Mouse (Mus musculus) cerebellum, adult (tissue): Measurements from ENCODE around the gene Ropn1l.

Experiments
- ATAC-seq: cut with Nextera tagmentation; 2 replicates; pipeline ENCODE4 v1.9.2; 2017; ENCODE audit warnings: mild to moderate bottlenecking, moderate library complexity, mixed read lengths; ENCODE audit not compliant: insufficient number of reproducible peaks, low FRiP score, low TSS enrichment

Ropn1l gene

GRCm38 (mm10) chr15:31413662-31414061 is 39.9 kb downstream of the Ropn1l start:
- ATAC-seq: no peak

GRCm38 (mm10) chr15:31412933-31413332 is 40.6 kb downstream of the Ropn1l start:
- ATAC-seq: no peak

DNA sequence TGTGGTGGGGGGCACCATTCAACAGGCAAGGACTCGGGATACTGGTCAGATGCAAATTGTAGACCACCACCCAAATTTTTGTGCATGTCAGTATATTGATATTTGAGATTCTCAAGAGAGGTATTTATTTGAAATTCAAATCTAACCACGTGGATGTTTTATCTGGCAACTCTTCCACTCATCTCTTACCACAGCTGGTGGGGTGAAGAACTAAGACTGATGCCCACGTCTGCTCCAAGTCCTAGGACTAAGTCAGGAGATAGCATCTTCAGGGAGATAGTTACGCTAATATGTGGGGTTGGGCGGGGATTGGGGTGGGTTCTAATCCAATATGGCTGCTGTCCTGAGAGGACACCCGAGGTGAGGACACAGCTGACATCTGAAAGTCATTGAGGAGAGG is 41.1 kb downstream of the Ropn1l start:
- no peak for ATAC-seq

DNA sequence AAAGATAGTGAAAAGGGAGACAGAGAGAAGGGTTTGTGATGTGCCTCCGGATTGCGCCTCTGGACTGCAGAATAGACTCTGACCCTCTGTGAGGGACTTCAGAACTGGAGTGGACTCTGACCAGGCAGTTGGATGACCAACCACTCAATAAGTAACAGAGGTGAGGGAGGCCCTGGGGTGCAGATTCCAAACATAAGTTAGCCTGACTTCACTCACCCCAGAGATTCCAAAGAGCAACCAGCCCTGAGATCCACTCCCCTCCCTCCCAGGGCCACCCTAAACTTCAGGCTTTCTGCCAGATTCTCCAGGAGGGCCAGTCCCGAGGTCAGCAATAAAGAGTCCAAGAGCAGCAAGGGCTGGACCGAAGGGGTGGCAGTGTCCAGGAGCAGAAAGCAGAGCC is 46.0 kb downstream of the Ropn1l start:
- ATAC-seq: no peak

DNA sequence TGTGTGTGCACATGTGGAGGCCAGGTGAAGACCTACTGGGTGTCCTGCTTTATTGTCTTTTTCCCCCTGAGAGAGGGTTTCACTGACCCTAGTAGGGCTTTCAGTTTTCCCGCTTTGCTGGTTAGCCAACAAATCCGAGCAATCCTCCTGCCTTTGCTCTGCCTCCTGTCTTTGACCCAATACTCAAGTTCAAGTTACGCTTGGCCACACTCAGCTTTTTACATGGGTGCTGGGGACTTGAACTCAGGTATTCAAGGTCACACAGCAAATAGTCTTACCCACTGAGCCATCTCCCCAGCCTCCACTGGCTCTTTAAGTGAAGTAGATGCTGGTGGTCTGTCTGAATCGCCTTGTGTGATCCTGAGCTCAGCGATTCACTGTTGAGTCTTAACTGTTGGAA is 46.7 kb downstream of the Ropn1l start:
- no peak for ATAC-seq

GRCm38 (mm10) chr15:31404346-31404745 is 49.2 kb downstream of the Ropn1l start:
- ATAC-seq: no peak

- ATAC-seq: no peak
These were observed 51.2 kb downstream of the Ropn1l start for GRCm38 (mm10) chr15:31402200-31402892.

- ATAC-seq: no peak
These were observed 52.6 kb downstream of the Ropn1l start for GRCm38 (mm10) chr15:31400974-31401373.

- ATAC-seq: no peak
These were observed 54.8 kb downstream of the Ropn1l start for GRCm38 (mm10) chr15:31398769-31399168.

DNA sequence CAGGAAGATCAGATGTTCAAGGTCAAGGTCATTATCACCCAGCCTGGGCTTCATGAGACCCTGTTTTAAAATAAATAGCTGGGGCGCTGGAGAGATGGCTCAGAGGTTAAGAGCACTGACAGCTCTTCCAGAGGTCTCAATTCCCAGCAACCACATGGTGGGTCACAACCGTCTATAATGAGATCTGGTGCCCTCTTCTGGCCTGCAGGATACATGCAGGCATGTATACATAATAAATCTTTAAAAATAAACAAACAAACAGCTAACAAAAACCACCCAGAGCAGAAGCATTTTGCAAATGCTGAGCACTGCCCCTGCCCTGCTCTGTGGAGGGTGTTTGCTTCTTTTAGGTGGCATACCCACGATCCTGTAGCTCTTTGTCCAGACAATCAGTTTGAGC is 56.2 kb downstream of the Ropn1l start:
- no peak for ATAC-seq

DNA sequence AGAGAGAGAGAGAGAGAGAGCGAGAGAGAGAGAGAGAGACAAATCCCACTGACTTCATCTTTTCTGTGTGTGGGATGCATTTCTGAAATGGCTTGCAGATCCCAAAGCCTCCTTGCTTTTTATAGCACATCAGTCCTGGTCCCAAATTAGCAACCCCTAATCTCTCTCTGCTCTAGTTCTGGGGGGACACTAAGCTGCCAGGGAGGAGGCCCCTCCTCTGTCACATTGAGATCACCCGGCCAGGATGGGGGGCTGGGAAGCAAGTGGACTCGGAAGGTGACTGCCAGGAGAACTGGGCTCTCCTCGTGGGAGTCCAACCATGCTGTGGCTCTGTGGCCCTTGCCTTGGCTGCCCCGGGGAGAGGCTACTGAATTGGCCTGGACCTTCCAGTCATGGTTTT is 56.8 kb downstream of the Ropn1l start:
- no peak for ATAC-seq

DNA sequence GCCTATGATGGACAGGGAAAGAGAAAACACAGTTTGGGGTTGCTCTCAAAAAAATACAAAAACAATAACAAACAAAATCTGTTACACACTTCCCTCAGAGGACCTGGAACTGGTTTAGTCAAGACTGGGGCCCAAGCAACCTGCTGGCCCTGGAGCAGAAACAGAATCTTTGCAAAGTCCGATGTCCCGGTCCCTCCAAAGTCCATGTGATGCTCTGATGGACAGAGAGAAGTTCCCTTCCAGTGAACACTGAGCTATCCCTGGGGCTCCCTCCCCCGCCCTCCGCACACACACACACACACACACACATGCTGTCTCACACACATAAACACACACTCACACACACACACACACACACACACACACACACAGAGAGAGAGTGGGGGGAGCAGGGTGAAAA is 57.6 kb downstream of the Ropn1l start:
- ATAC-seq: no peak

DNA sequence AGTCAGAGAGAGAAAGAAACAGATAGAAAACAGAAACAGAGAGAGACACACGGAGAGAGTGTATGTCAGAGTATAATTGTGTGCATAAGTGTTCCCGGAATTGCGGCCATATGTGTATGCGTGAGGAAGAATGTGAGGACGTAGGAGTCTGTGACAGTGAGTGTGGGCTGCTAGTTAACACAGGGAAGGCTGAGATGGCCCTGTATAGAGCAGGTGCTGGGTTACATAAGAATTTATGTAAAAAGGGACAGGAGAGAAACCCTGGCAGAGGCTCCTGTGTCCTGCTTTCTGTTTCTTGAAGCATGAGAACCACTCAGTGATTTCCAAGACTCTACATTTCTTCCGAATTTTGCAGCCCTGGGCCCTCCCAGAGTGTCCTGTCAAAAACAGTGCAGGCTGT is 60.1 kb downstream of the Ropn1l start:
- ATAC-seq: peak; percentile 47; the same call in 1 of the 2 replicates

GRCm38 (mm10) chr15:31392705-31393104 is 60.8 kb downstream of the Ropn1l start:
- no peak for ATAC-seq

- no peak for ATAC-seq
These were observed 61.4 kb downstream of the Ropn1l start for GRCm38 (mm10) chr15:31392135-31392534.
